Mouse (Mus musculus): ENCODE data around the gene Grb10. TPM values are rescaled to one million over a fixed set of nuclear protein-coding genes. Genes with fewer than 3 reads are reported as not detected.

Gene Grb10
- polyA plus RNA-seq, 2 experiments, result 43.2 to 91.5 TPM

- H3K4me3 ChIP-seq (ENCODE audit: insufficient read depth in 1 of 2, low read depth in 2 of 2, low read length in 2 of 2), result no peak overlapping the region
- 57% methylated on average over 4 of the region's 4 CpGs for WGBS (ENCODE audit: insufficient replicate concordance)
- peaks cover 0 to 3% of the 10 kb centered on the region in 2 experiments; a peak in 2 of 4 replicates for H3K4me1 ChIP-seq (replicated peaks; ENCODE audit: control insufficient read depth in 2 of 2, insufficient read depth in 2 of 2, low read length in 1 of 2)
- ATAC-seq (ENCODE audit: insufficient read depth), result no peak
- H3K36me3 ChIP-seq (replicated peaks; ENCODE audit: control insufficient read depth, insufficient read depth, low read depth), result no peaks in the 10 kb centered on the region
- TF ChIP-seq EP300 (IDR thresholded peaks at IDR 0.05; ENCODE audit: low read depth) (no peak), CTCF (IDR thresholded peaks at IDR 0.05; ENCODE audit: low read depth) (no peak)
- H3K9ac ChIP-seq (replicated peaks), result no peak overlapping the region
- H3K27me3 ChIP-seq (ENCODE audit: control insufficient read depth, insufficient read depth, low read length), result peaks cover 51% of the 10 kb centered on the region
- H3K27ac ChIP-seq, result no peak overlapping the region
- no peak for DNase-seq (ENCODE audit: low read depth in 3 of 3, low spot score in 3 of 3)
- H3K9me3 ChIP-seq (ENCODE audit: control insufficient read depth, low read length), result no peaks in the 10 kb centered on the region
- H3K4me2 ChIP-seq (ENCODE audit: low read depth), result no peak overlapping the region
Observed at GRCm38 (mm10) chr11:12041787-12042186, 3.3 kb upstream of the Grb10 start.

DNA sequence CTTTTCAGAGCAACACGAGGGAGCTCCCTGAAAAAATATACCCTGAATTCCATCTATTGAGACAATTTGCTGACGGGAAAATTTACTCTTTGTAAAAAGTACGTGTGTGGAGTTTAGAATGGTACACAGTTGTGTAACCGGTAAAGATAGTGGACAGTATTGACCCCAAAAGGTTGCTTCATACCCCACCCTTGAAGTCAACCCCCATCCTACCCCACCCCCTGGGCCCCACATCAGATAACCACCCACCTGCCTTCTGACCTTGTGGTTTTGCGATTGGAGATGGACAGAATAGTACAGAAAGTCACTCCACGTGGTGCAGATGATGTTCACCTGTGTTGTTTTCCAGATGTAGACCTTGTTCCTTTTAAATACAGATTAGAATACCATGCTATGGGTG lies 2.9 kb upstream of the Grb10 start:
- TF ChIP-seq EP300 (IDR thresholded peaks at IDR 0.05; ENCODE audit: low read depth) (no peak), CTCF (IDR thresholded peaks at IDR 0.05; ENCODE audit: low read depth) (no peak)

GRCm38 (mm10) chr11:12040391-12040790 lies 1.9 kb upstream of the Grb10 start:
- Histone ChIP-seq H3K4me3 (ENCODE audit: insufficient read depth in 1 of 2, low read depth in 2 of 2, low read length in 2 of 2) (no peak overlapping the region), H3K9ac (replicated peaks) (no peak overlapping the region), H3K4me2 (ENCODE audit: low read depth) (no peak overlapping the region), H3K9me3 (ENCODE audit: control insufficient read depth, low read length) (no peaks in the 10 kb centered on the region), H3K36me3 (replicated peaks; ENCODE audit: control insufficient read depth, insufficient read depth, low read depth) (no peaks in the 10 kb centered on the region), H3K27ac (no peak overlapping the region), H3K4me1 (replicated peaks; ENCODE audit: control insufficient read depth in 2 of 2, insufficient read depth in 2 of 2, low read length in 1 of 2) (peaks cover 0 to 3% of the 10 kb centered on the region in 2 experiments; a peak in 2 of 4 replicates), H3K27me3 (ENCODE audit: control insufficient read depth, insufficient read depth, low read length) (peaks cover 65% of the 10 kb centered on the region)
- 58% methylated on average over 4 of the region's 4 CpGs for WGBS (ENCODE audit: insufficient replicate concordance)
- DNase-seq (ENCODE audit: low read depth in 3 of 3, low spot score in 3 of 3), result no peak
- no peak for ATAC-seq (ENCODE audit: insufficient read depth)
- TF ChIP-seq CTCF (IDR thresholded peaks at IDR 0.05; ENCODE audit: low read depth) (no peak), EP300 (IDR thresholded peaks at IDR 0.05; ENCODE audit: low read depth) (no peak)

More for the DNA sequence above, 2.9 kb upstream of the Grb10 start:
- no peak for DNase-seq (ENCODE audit: low read depth in 3 of 3, low spot score in 3 of 3)
- no peaks in the 10 kb centered on the region for H3K9me3 ChIP-seq (ENCODE audit: control insufficient read depth, low read length)
- 0 out of 2 replicates have a peak, but pooled peaks have one; percentile 11 for ATAC-seq (ENCODE audit: insufficient read depth)
- H3K4me1 ChIP-seq (replicated peaks; ENCODE audit: control insufficient read depth in 2 of 2, insufficient read depth in 2 of 2, low read length in 1 of 2), result peaks cover 0 to 3% of the 10 kb centered on the region in 2 experiments; a peak in 2 of 4 replicates
- H3K36me3 ChIP-seq (replicated peaks; ENCODE audit: control insufficient read depth, insufficient read depth, low read depth), result no peaks in the 10 kb centered on the region
- no peak overlapping the region for H3K27ac ChIP-seq
- H3K4me2 ChIP-seq (ENCODE audit: low read depth), result no peak overlapping the region
- H3K4me3 ChIP-seq (ENCODE audit: insufficient read depth in 1 of 2, low read depth in 2 of 2, low read length in 2 of 2), result no peak overlapping the region
- H3K27me3 ChIP-seq (ENCODE audit: control insufficient read depth, insufficient read depth, low read length), result peaks cover 55% of the 10 kb centered on the region
- WGBS (ENCODE audit: insufficient replicate concordance), result 48% methylated on average over 6 of the region's 6 CpGs
- no peak overlapping the region for H3K9ac ChIP-seq (replicated peaks)

- Histone ChIP-seq H3K4me3 (ENCODE audit: insufficient read depth in 1 of 2, low read depth in 2 of 2, low read length in 2 of 2) (no peak overlapping the region), H3K4me2 (ENCODE audit: low read depth) (no peak overlapping the region), H3K9me3 (ENCODE audit: control insufficient read depth, low read length) (no peaks in the 10 kb centered on the region), H3K36me3 (replicated peaks; ENCODE audit: control insufficient read depth, insufficient read depth, low read depth) (no peaks in the 10 kb centered on the region), H3K4me1 (replicated peaks; ENCODE audit: control insufficient read depth in 2 of 2, insufficient read depth in 2 of 2, low read length in 1 of 2) (peaks cover 0 to 4% of the 10 kb centered on the region in 2 experiments; a peak in 3 of 4 replicates), H3K9ac (replicated peaks) (no peak overlapping the region), H3K27ac (no peak overlapping the region), H3K27me3 (ENCODE audit: control insufficient read depth, insufficient read depth, low read length) (peaks cover 71% of the 10 kb centered on the region)
- TF ChIP-seq EP300 (IDR thresholded peaks at IDR 0.05; ENCODE audit: low read depth), result no peak
- TF ChIP-seq CTCF (IDR thresholded peaks at IDR 0.05; ENCODE audit: low read depth), result no peak
- no peak for ATAC-seq (ENCODE audit: insufficient read depth)
- no peak for DNase-seq (ENCODE audit: low read depth in 3 of 3, low spot score in 3 of 3)
- WGBS (ENCODE audit: insufficient replicate concordance), result 56% methylated on average over 6 of the region's 6 CpGs
Observed at GRCm38 (mm10) chr11:12039748-12040147, 1.3 kb upstream of the Grb10 start.

- peaks cover 0 to 5% of the 10 kb centered on the region in 2 experiments; a peak in 3 of 4 replicates for H3K4me1 ChIP-seq (replicated peaks; ENCODE audit: control insufficient read depth in 2 of 2, insufficient read depth in 2 of 2, low read length in 1 of 2)
- peaks cover 77% of the 10 kb centered on the region for H3K27me3 ChIP-seq (ENCODE audit: control insufficient read depth, insufficient read depth, low read length)
- no peak for DNase-seq (ENCODE audit: low read depth in 3 of 3, low spot score in 3 of 3)
- 23% methylated on average over 3 of the region's 3 CpGs for WGBS (ENCODE audit: insufficient replicate concordance)
- H3K4me3 ChIP-seq (ENCODE audit: insufficient read depth in 1 of 2, low read depth in 2 of 2, low read length in 2 of 2), result no peak overlapping the region
- no peaks in the 10 kb centered on the region for H3K36me3 ChIP-seq (replicated peaks; ENCODE audit: control insufficient read depth, insufficient read depth, low read depth)
- ATAC-seq (ENCODE audit: insufficient read depth), result no peak
- no peak overlapping the region for H3K4me2 ChIP-seq (ENCODE audit: low read depth)
- TF ChIP-seq EP300 (IDR thresholded peaks at IDR 0.05; ENCODE audit: low read depth) (no peak), CTCF (IDR thresholded peaks at IDR 0.05; ENCODE audit: low read depth) (no peak)
- H3K9me3 ChIP-seq (ENCODE audit: control insufficient read depth, low read length), result no peaks in the 10 kb centered on the region
- no peak overlapping the region for H3K9ac ChIP-seq (replicated peaks)
- no peak overlapping the region for H3K27ac ChIP-seq
Observed at GRCm38 (mm10) chr11:12039098-12039497, 615 bp upstream of the Grb10 start.
